Mouse (Mus musculus) ES-E14 (cell line): ENCODE results near the gene Pitpnc1. TPM values are rescaled to one million over a fixed set of nuclear protein-coding genes. Genes with fewer than 3 reads are reported as not detected.

Experiments used
- DNase-seq: peaks from one replicate; pipeline ENCODE4 v3.0.0-alpha.2; 2013; ENCODE audit warnings: low read depth, low spot score
- H3K27ac ChIP-seq: 2 replicates; pipeline ENCODE4 v1.5.1; 2012; ENCODE audit warnings: low read depth, mild to moderate bottlenecking, low read length, moderate library complexity, mixed read lengths; ENCODE audit not compliant: poor library complexity, insufficient read depth, severe bottlenecking
- H3K36me3 ChIP-seq: 2 replicates; pipeline ENCODE4 v1.6.1; 2012; ENCODE audit warnings: mild to moderate bottlenecking, low read length, moderate library complexity, mixed read lengths; ENCODE audit not compliant: control insufficient read depth, poor library complexity, insufficient read depth, severe bottlenecking
- H3K4me1 ChIP-seq, 2 experiments: fragments of 150-350 bp in 1 of 2; sonication (generic) in 1 of 2; 2 replicates each; pipeline ENCODE4 v1.6.1; 2012; ENCODE audit warnings: low read length in 2 of 2, mild to moderate bottlenecking in 1 of 2, mixed read lengths in 1 of 2; ENCODE audit not compliant: control insufficient read depth in 2 of 2, insufficient read depth in 2 of 2, poor library complexity in 1 of 2
- H3K4me3 ChIP-seq, 2 experiments: fragments of 150-350 bp in 1 of 2; sonication (generic) in 1 of 2; 2 replicates each; pipeline ENCODE4 v1.5.1; 2012; ENCODE audit warnings: low read length in 2 of 2, low read depth in 1 of 2, mild to moderate bottlenecking in 1 of 2, mixed read lengths in 1 of 2; ENCODE audit not compliant: insufficient read depth in 1 of 2, poor library complexity in 1 of 2, severe bottlenecking in 1 of 2
- H3K9ac ChIP-seq: 2 replicates; pipeline ENCODE4 v1.6.1; 2012; ENCODE audit warnings: low read depth, mild to moderate bottlenecking, low read length, mixed read lengths; ENCODE audit not compliant: poor library complexity, insufficient read depth, severe bottlenecking
- H3K9me3 ChIP-seq: fragments of 150-350 bp; sonication (generic); 2 replicates; pipeline ENCODE4 v1.6.1; 2012; ENCODE audit warnings: low read depth, mild to moderate bottlenecking, low read length; ENCODE audit not compliant: control insufficient read depth, insufficient read depth
- CHD2 ChIP-seq: IDR thresholded peaks from 2 replicates; pipeline ENCODE4 v1.6.1; 2014; ENCODE audit warnings: mild to moderate bottlenecking, low read depth, low read length, inconsistent platforms
- HCFC1 ChIP-seq: IDR thresholded peaks from 2 replicates; pipeline ENCODE4 v1.6.1; 2012; ENCODE audit warnings: low read length, inconsistent platforms, borderline replicate concordance; ENCODE audit not compliant: insufficient read depth
- MAFK ChIP-seq: IDR thresholded peaks from 2 replicates; pipeline ENCODE4 v1.6.1; 2014; ENCODE audit warnings: mild to moderate bottlenecking, low read depth, low read length, inconsistent platforms; ENCODE audit not compliant: insufficient read depth
- ZC3H11A ChIP-seq: IDR thresholded peaks from 2 replicates; pipeline ENCODE4 v1.6.1; 2012; ENCODE audit warnings: low read depth, mild to moderate bottlenecking, inconsistent platforms, low read length, borderline replicate concordance
- ZNF384 ChIP-seq: IDR thresholded peaks from 2 replicates; pipeline ENCODE4 v1.6.1; 2012; ENCODE audit warnings: low read depth, low read length, inconsistent platforms
- in situ Hi-C, 2 experiments: fragments of 600-800 bp; cut with MboI; formaldehyde crosslinking; loops; one replicate each; pipeline ENCODE4 v1.15.1; 2025; ENCODE audit warnings: low sequenced_read_pairs in 2 of 2, inconsistent platforms in 1 of 2; ENCODE audit not compliant: unreplicated experiment in 2 of 2
- total RNA-seq: library from RNA; depleted of rRNA; stranded (reverse); fragments of 300-350 nt; gene quantifications from 2 replicates; pipeline ENCODE4 v1.2.3, GENCODE M21; 2012

The Pitpnc1 gene
- total RNA-seq, 1 experiment = 37.3 TPM

DNA sequence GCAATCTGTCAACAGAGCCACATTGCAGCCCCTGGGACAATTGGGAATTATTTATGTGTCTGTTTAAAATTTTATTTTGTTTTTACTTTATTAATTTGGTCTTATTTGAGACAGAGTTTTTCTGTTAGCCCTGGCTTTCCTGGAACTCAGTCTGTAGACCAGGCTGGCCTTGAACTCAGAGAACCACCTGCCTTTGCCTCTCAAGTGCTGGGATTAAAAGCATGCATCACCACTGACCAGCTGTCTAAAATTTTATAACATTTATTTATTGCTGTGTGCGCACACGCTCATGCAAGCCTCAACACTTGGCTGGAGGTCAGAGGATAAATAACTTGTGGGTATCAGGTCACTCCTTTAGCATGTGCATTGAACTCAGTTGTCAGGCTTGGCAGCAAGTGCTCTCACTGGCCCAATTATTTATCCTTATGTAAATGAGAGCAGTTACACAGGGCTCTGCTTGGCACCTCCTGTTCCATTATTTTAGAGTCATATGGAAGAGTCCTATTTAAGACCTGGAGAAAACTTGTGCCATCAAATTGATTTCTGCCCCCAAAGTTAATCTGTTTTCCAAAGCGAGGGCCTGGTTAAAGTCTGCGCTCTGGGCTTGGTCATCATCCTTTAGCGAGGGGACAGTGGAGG lies 237.1 kb downstream of the Pitpnc1 start:
- no peak for DNase-seq
- no peaks in the 10 kb centered on the region for H3K4me1 ChIP-seq
- in situ Hi-C loops = no loop called here
- TF ChIP-seq MAFK (no peak), ZC3H11A (no peak), HCFC1 (no peak), ZNF384 (no peak), CHD2 (no peak)
- no peak overlapping the region for H3K9ac ChIP-seq
- no peak overlapping the region for H3K27ac ChIP-seq
- H3K9me3 ChIP-seq = no peaks in the 10 kb centered on the region
- H3K36me3 ChIP-seq = peaks cover 12% of the 10 kb centered on the region
- no peak overlapping the region for H3K4me3 ChIP-seq

DNA sequence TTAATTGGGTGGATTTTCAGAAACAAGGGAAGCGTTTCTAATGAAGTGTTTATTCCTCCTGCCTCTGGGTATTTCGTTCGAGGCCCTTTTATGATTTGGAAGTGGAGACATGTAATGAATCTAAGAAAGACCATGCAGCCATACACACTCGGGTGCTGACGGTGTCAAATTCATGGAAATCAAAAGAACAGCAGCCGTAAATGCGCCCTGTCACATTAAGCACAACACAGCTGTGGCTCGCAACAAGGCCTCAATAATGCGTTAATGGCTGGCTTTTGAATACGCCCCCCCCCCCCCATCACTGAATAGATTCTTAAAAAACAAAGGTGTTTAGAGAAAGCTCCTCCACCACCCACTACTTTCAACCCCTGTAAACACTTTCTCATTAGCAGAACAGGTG lies 240.4 kb downstream of the Pitpnc1 start:
- no peak overlapping the region for H3K4me3 ChIP-seq
- no peaks in the 10 kb centered on the region for H3K4me1 ChIP-seq
- no peak overlapping the region for H3K27ac ChIP-seq
- in situ Hi-C loops = no loop called here
- no peak for DNase-seq
- H3K36me3 ChIP-seq = peaks cover 18% of the 10 kb centered on the region
- H3K9ac ChIP-seq = no peak overlapping the region
- H3K9me3 ChIP-seq = no peaks in the 10 kb centered on the region
- TF ChIP-seq HCFC1 (no peak), CHD2 (no peak), ZC3H11A (no peak), ZNF384 (no peak), MAFK (no peak)

GRCm38 (mm10) chr11:107226431-107226830 lies 244.1 kb downstream of the Pitpnc1 start:
- in situ Hi-C loops = no loop called here
- Histone ChIP-seq H3K36me3 (peaks cover 12% of the 10 kb centered on the region), H3K4me3 (no peak overlapping the region), H3K27ac (no peak overlapping the region), H3K9ac (no peak overlapping the region), H3K4me1 (no peaks in the 10 kb centered on the region), H3K9me3 (no peaks in the 10 kb centered on the region)
- TF ChIP-seq ZNF384 (no peak), MAFK (no peak), ZC3H11A (no peak), CHD2 (no peak), HCFC1 (no peak)
- no peak for DNase-seq

GRCm38 (mm10) chr11:107226013-107226412 lies 244.5 kb downstream of the Pitpnc1 start:
- TF ChIP-seq ZC3H11A (no peak), HCFC1 (no peak), MAFK (no peak), ZNF384 (no peak), CHD2 (no peak)
- H3K9ac ChIP-seq = no peak overlapping the region
- no peak for DNase-seq
- no peaks in the 10 kb centered on the region for H3K4me1 ChIP-seq
- in situ Hi-C loops = no loop called here
- H3K9me3 ChIP-seq = no peaks in the 10 kb centered on the region
- H3K4me3 ChIP-seq = no peak overlapping the region
- no peak overlapping the region for H3K27ac ChIP-seq
- peaks cover 12% of the 10 kb centered on the region for H3K36me3 ChIP-seq
